Mouse (Mus musculus) cerebellum, adult 8-10 months (tissue): ENCODE data around the gene Adat3.
A peak's percentile ranks its signal among the peaks of the same experiment; 100 is the strongest.

Experiments
- DNase-seq: peaks from one replicate; pipeline ENCODE4 v3.0.0; 2022

Gene Adat3

DNA sequence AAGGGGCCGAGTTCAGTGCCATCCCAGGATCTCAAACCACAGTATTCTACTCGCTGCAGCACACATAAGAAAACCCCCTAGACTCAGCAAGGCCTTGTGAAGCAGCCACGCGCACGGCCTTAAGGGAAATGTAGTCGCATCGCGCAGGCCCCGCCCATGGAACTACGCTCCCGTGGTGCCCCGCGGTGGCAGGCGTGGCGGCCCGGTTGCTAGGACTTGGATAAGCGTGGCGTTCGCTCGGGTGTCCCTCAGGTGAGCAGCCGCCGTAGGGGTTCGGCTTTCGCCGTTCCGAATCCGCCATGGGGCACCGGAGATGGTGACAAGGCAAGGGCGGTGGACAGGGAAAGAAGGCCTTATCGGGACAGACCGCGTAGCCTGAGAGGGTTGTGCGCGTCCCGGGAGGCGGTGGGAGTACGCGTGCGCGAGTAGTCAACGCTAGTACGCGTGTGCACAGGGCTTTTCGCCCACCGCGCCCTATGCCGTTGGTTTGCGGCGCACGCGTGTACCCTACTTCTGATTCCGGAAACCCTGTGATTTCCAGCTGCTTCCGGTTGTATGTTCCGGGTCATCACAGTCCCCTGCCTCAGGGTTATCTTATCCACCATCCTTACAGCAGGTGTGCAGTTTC lies at the start of gene Adat3, which contains the start of gene Scamp4:
TSS of gene Adat3 (plus strand) at position 183 of the 628 bp plus-strand sequence.
TSS of gene Scamp4 (plus strand) at position 175 of the 628 bp plus-strand sequence.
- DNase-seq = peak; percentile 94

DNA sequence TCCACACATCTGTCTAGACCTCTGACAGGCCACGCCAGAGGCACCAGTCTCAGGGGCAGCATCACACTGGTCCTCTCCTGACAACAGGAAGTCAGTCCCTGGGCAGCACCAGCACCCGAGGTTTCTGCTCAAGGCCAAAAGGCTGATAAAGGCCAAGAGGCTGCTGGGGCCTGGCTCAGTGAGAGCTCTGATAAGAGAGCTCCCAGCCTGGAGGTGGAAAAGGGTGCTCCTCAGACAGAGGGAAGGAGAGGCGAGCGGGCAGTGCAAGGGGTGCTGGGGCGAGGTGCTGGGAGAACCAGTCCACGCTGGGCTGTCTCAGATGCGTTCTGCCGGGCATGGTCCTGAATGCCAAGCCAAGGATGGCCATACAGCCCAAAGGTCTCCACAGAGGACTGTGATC lies 49.1 kb upstream of the Adat3 start:
- DNase-seq = no peak

DNA sequence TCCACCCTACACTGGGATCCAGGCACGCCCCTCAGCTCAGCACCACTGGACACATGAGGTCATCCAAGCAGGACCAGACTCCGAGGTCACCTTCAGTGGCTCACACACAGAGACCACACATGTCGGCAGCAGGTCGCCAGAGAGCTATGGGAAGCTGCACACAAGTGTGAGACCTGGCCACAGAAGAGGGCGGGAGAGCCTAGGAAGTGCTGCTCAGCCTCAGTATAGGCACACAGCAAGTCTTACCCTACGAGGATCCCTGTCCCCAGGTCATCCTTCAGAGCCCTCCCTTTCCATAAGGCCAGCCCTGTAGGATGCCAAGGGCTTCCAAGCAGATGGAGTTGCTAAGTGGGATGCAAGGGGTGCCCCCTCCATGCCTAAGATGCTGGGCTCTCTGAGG lies 48.7 kb upstream of the Adat3 start:
- DNase-seq = no peak

DNA sequence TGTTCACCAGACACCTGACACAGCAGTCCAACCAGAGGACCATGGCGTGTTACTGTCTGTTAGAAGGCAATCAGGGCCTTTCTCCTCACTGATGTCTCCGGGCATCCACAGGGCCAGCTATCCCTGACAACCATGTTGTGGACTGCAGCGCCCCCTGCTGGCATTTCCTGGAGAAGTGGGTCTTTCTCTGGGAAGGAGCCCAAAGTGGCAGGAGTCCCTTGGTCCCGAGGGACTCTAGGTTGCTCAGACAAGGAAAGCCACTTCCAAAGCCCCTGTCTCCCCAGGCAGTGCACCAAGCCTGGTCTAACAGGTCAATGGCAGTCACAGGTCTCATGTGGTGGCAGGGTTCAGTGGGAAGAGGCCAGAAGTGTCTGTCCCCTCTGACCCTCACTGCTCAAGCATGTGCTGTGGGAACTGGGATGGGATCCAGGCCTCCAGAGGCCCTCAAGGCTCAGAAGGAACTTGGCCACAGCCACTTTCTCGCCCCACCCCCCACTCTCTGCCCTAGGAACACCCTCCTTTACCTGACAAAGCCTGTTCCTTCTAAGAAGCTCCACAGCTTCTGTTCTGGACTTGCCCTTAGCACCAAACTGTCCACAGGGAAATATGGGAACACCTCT lies 45.2 kb upstream of the Adat3 start:
- DNase-seq = peak; percentile 77

DNA sequence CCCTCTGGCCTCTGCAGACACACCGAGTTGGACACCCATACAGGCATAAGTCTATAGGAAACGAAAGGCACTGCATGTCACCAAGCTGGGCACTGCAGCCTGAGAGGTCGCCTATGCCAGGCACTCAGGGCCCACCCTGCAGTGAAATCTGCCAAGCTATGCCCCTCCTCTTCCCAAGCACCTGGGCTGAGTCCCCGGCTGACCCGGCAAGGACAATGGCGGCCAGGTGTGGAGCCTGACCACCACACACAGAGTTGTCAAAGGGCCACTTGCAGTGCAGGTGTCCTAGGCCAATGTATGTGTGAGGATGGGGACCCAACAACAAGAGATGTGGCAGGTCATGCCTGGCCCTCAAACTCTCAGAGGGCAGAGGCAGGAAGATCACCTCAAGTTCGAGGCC lies 43.2 kb upstream of the Adat3 start:
- no peak for DNase-seq

DNA sequence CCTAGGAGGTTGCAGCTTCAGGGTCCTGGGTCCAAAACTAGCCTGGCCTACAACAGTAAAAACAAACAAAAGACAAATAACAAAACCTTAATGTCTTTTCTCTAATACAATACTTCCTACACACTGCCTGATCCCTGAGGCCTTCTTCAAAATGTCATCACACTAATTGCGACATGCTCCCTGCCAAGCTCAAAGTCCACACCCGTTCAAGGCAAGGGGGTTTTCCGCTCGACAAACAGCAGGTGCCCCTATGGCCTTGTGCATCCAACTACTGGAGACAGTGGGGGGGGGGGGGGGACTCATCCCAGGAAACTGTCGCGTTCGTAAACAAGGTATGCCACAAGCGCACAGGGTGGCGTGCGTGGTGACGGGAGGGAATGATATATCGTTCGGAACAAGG lies 42.1 kb upstream of the Adat3 start:
- no peak for DNase-seq

DNA sequence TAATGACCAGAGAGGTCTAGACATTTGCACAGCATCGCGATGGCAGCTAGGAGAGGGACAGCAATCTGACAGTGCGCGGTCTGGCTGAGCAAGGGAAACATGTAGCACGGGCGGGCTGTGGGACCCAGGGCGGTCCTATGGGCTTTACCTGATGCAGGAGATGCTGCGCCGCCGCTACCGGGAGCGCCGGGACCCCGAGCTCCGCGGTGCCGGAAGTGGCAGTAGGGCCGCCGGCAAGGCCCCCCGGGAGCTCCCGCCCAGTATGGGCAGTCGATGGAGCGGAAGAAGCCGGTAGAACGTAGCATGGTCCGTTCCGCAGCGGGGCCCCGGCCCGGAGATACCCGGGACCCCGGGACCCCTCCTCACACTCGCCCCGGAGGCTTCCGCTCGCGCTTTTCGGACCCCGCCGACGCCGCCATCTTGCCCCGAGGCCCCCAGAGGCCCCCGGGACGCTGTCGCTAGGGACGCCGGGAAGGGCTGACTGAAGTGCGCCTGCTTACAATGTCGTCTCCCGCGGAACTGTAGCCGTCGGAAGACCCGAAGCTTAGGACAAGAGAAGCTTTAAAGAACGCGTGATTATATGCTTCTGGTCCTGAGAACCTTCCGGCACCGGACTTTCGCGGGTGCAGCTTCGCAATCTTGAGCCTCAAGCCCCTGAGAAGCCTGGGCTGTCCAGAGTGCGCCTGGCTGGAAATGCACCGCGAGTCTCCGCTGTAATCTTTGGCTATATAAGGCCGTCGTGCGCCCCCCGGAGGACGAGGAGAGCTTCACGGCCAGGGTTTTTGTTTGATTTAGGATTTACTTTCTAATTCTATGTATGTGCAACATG lies 41.4 kb upstream of the Adat3 start, which contains the start of gene Rexo1:
TSS of gene Rexo1 (minus strand) at position 445 of the 829 bp plus-strand sequence.
- DNase-seq = peak; percentile 92

DNA sequence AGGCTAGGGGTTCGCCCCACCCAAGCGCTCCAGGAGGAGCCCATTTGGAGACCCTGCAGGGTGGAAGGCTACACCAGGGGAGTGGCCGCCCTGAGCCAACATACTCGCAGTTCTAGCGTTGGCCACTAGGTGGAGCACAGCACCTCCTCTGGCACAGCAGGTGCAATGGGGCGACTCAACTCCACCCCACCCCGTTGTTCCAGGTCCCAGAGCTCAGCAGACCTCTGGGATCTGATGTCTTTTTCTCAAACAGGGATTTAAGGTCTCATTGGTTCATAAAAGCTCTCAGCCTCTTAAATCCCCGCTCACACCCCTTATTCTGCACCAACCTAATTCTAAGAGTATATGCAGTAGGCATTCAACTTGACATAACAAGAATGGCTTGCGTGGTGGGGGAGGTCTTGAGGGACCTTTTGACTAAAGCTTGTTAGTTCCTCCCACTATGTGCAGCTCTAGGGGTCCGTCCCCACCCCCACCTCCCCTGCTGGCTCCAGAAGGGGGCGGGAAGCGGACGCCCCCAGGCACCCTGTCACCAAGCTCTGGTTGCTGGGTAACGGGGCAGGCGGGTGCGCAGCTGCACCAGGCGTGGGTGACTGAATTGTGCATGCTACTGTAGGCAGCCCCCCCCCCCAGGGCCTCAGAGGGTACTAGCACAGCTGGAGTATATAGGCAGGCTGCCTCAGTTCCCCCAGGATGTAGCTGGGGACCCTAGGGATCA lies 36.1 kb upstream of the Adat3 start:
- peak; percentile 91 for DNase-seq

DNA sequence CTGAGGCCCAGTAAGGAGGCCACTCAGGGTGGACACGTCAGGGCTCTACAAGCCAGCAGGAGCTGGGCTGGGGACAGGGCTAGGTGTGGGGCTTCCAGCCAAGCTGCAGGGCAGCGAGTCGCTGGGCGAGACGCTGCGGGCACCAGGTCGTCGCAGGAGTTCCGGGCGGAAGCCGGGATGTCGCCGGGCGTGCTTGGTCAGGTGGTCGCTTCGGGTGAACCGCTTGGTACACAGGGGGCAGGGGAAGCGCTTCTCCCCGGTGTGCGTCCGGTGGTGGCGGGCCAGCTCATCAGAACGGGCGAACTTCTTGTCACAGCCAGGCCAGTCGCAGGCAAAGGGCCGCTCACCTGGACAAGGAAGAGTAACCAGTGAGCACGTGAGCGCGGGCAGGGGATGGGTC lies 33.8 kb upstream of the Adat3 start:
- DNase-seq = no peak

DNA sequence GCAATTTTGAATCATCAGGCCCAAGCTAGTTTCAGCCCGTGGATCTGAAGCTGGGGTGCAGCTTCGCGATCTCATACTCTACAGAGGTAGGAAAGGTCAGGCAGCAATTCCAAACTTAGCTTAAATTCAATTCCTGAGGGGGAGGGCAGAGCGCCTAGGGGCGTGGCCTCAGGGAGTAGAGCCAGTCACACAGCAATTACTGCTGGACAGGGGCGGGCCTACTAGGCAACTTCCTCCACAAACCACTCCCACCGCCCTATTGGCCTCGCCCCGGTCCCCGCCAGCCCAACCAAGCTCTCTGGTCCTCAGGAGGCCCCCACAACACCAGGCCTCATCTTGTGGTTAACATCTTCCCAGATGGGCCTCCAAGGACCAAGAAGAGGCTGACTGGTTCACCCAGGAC lies 33.0 kb upstream of the Adat3 start:
- DNase-seq = no peak

DNA sequence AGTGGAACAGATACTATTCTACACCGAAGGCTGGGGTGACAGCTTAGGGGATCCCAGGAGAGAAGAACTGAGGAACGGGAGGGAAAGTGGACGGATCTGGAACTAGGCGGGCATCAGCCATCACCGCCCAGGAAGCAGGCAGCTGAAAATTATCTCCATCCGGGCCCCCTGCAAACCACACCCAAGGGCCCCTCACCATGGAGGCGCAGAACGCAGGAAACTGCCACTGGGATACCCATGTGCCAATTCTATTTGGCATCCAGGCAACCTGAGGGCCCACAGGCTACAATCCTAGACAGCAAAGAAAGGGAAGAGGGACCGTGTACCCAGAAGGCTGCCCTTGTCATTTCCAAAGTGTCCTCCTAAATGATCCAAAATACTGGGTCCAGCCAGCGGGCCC lies 32.3 kb upstream of the Adat3 start:
- no peak for DNase-seq

DNA sequence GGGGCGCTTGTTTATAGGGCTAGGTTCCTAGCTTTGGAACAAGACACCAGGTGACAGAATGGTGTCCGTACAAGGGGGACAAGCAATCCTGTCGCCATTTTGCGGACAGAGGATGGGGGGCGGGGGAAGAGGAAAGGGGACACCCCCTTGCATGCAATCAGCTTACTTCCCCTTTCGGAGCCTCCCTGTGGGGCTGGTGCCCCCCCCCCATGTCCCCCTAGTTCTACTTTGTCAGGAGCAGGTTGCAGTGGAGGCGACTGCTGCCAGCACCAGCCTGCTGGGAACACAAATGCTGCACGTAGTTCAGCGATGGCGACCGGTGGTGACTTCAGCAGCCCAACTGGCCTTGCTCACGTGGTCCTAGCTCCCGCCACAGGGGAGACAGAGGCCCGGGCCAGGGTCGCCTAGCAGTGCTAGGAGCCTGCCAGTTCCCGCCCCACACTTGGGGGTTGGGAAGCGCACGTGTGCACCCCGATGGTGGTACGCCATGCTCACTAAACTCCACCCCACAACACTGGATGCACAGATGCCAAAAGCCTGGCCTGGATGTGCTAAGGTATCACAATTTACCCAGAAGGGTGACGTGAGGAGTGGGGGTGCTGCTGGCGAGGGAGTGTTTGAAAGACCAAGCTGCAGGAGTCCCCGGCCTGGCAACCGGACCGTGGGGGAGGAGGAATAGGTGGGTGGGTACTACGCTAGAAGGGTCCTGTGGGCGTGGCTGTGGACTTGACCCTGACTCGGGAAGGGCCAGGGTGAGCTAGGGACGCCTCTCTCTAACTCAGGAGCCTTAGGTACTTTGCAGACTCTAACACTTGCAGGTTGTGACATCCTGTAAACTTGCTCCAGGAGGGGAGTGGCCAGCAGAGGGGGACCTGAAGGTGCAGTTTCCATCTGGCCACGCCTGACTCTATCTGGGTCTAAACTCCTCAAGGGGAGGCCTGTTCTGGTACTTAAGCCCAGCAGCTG lies 31.5 kb upstream of the Adat3 start:
- DNase-seq = peak; percentile 53

DNA sequence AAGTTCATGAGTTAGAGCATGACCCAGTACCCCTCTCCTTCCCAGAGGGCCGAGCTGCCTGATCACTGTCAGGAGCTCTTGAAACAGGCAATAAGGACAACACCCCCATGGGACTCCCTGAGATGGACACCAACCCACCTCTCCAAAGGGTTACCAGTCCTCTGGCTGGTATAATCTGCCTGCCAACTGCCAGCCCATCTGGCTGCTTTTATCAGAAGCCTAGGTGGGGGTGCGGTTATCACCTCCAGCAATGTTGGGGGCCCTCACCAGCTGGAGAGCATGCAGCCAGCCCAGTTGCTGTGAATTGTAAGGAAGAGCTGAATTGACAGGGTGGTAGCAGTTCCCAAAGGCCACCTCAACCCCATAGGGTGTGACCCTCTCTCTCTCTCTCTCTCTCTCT lies 30.2 kb upstream of the Adat3 start:
- DNase-seq = no peak

DNA sequence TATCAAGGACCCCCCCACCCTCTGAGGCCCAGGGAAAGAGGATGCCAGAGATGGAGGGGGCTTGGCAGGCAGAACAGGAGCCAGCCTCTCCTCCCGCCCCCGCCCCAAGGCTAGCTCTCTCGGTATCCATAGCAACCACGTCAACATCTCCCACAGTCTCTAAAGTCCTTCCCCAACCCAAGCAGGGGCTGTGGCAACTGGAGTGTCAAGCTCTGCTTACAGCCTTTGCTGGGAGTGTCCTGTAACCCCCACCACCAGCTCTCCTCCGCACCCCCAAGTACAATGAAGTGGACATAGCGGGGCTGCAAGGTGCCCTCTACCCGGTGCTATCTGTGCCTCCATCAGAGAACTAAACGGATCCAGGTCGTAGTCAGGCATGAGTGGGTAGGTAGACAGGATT lies 28.7 kb upstream of the Adat3 start:
- DNase-seq = no peak

DNA sequence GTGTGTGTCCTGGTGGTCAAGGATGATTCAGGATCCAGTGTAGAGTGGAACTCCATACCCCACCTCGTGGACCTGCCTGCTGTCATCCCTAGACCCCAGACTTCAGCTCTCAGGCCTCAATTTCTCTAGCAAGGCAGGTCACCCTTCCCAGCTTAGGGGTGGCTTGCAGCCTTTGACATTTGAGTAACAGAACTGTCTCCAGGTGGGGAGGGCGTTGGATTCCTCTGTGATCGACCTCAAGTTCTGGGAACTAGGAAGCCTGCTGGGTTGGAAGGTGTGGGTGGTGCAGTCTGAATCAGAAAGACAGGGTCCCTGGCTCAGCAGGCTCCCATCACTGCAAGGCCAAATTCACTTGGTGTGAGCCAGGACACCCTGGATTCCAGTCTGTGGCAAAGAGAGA lies 27.8 kb upstream of the Adat3 start:
- no peak for DNase-seq

DNA sequence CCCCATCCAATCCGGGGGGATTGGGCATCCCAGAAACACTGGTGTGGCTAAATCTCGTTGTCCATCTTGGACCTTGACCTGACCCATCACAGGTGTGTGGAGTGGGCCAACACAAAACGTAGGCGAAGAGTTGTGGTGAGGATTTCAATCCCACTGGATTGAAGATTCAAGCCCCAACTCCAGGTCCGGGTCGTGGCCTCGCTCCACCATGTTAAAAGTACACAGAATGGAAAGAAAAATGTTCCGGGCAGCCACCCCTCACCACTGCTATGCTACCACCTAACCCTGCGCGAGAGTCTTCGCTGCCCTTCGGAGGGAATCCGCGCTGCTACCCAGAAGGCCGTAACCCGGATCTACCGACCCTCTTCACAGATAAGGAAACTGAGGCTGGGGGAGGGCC lies 26.8 kb upstream of the Adat3 start:
- DNase-seq = no peak

DNA sequence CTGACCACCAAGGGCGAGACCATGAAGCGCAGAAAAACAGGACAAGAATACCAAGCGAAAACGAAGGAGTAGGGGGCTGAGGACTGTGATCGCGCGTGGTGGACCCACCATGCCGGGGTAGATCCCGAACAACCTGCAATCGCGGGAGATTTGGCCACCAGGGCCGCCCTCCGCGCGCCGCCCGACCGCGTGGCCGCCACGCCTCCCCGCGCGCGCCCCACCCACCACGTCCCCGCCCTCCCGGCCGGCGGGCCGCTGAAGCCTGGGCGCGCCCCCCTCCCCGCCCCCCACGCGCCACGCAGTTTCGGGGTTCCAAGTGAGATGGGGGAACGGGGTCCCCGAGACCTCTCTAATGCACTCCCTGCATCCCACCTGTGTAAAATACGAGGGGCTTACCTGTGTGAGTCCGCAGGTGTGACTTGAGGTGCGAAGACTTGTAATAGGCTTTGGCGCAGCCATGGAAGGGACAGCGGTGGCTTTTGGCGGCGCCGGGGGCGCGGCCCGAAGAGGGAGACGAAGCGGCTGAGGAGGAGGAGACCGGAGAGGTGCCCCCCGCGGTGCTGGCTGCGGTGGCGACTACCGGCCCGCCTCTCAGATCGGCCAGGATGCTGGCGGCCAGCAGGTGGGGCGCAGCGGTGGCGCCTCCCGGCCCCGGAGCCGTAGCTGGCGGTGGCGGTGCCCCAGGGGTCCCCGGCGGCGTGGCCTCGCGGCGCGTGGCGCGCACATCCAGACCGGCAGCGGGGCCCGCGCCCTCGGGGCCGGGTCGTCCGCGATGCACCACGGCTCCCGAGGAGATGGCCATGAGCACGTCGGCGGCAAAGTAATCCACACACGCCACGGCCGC lies 26.1 kb upstream of the Adat3 start:
- DNase-seq = peak; percentile 67

DNA sequence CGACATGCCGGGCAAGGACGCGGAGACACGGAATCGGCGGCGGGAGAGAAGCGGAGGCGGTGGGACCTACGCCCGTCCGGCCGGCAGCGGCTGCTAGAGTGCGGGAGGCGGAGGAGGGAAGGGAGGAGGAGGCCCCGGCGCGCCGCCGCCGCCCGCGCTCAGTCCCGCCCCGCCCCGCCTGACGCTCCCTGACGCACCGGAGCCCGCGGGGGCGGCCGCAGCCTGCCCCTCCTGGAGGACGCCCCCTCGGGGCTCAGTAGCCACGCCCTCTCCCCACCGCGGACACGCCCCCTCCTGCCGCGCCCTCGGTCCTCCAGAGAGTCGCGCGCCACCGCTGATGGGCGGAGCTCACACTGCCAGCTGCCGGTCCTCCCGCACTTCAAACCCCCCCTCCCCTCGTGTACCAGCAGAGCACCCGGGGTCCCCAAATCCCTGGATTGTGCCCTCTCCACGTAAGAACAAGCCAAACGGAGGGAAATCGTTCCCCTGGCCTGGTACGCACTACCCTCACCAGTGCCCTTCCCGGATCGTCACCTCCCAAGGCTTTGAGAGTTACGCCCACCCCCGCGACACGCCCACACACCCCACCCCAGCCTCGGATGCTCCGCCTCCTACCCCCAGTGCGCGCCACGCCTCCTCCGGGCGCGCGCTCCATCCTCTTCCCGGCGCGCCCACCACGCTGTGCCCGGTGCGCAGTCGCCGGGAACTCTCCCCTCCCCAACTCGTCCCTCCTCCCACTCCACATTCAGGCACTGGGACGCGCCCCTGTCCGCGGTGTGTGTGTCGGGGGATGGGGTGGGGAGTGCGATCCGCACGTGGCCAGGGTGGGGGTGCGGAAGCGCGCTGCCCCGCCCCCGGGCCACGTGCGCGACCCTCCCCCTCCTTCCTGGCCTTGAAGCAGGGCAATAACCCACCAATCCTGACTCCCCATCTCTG lies 25.2 kb upstream of the Adat3 start, which contains the start of gene Klf16:
TSS of gene Klf16 (minus strand) at position 127 of the 936 bp plus-strand sequence.
- peak; percentile 87 for DNase-seq

DNA sequence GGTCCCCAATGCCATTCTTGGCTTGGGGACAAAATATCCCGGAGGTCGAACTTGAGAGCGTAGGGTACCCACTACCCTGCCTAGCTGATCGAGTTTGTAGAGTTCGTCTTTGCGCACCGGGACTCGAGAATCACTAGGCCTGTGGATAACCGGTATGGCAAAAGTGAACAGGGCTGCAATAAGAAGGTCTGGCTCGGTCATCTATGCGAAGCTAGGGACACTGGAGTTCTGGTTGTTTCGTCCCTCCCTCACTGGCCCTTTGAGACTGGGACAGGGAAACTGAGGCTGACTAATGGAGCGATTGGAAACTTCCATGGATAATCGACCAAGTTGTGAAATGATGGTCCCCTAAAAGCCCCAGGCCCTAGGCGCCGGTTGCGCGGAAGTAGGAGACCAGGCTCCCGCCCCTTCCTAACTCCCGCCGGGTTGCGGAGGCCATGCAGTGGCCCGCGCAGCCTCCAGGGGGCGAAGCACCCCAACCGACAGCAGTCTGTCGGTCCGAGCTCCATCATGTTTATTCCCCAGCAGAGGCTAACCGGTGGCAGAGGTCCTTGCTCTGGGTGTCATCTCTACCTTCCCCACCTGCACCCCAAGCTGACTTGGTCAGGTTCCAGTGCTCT lies 24.4 kb upstream of the Adat3 start:
- DNase-seq = peak; percentile 71
